Mouse (Mus musculus) liver, embryonic 16.5 days (tissue): ENCODE measurements around the gene Itpr1. TPM values are rescaled to one million over a fixed set of nuclear protein-coding genes. Genes with fewer than 3 reads are reported as not detected.

Experiments used
- ATAC-seq: fragments of 200-750 bp; cut with Nextera tagmentation; 2 replicates; pipeline ENCODE4 v1.8.0; 2017; ENCODE audit warnings: low read depth, mild to moderate bottlenecking, moderate number of reproducible peaks, moderate library complexity
- H3K27ac ChIP-seq: fragments of 300-500 bp; sonication (generic); 2 replicates; pipeline ENCODE4 v1.5.1; 2014; ENCODE audit warnings: mild to moderate bottlenecking, low read length
- H3K27me3 ChIP-seq: fragments of 300-500 bp; sonication (generic); 2 replicates; pipeline ENCODE4 v1.6.1; 2014; ENCODE audit warnings: low read depth, low read length, mixed read lengths; ENCODE audit not compliant: control insufficient read depth, insufficient read depth
- H3K36me3 ChIP-seq: fragments of 300-500 bp; sonication (generic); 2 replicates; pipeline ENCODE4 v1.6.1; 2014; ENCODE audit warnings: mild to moderate bottlenecking; ENCODE audit not compliant: control insufficient read depth, insufficient read depth
- H3K4me1 ChIP-seq: fragments of 300-500 bp; sonication (generic); 2 replicates; pipeline ENCODE4 v1.6.1; 2014; ENCODE audit warnings: low read depth, low read length, mixed read lengths; ENCODE audit not compliant: control insufficient read depth
- H3K4me2 ChIP-seq: fragments of 300-500 bp; sonication (generic); 2 replicates; pipeline ENCODE4 v1.6.1; 2014; ENCODE audit warnings: low read depth, low read length, mixed read lengths
- H3K4me3 ChIP-seq: fragments of 300-500 bp; sonication (generic); 2 replicates; pipeline ENCODE4 v1.5.1; 2014; ENCODE audit warnings: low read depth, mild to moderate bottlenecking, low read length
- H3K9ac ChIP-seq: fragments of 300-500 bp; sonication (generic); 2 replicates; pipeline ENCODE4 v1.6.1; 2014; ENCODE audit warnings: low read depth, low read length
- H3K9me3 ChIP-seq: fragments of 300-500 bp; sonication (generic); replicated peaks from 2 replicates; pipeline ENCODE4 v1.6.1; 2016; ENCODE audit warnings: low read length; ENCODE audit not compliant: control insufficient read depth
- WGBS: fragments of 180-500 bp; shearing (Covaris S2); extraction: QIAGEN DNeasy Blood & Tissue Kit; methylation state at CpG from one replicate; pipeline ENCODE4 v1.1.7; 2014; ENCODE audit not compliant: insufficient replicate concordance; 5-methylcytosine and 5-hydroxymethylcytosine counted together
- polyA plus RNA-seq: library from polyadenylated mRNA; unstranded; fragments of >200 nt; fragmentation: Nextera tagmentation; extraction: Ambion mirVana; gene quantifications from 2 replicates; pipeline ENCODE4 v1.2.1, GENCODE M21; 2015

The Itpr1 gene
- polyA plus RNA-seq, 1 experiment from 2014 or later = 2.9 TPM

- 68% methylated on average over 2 of the region's 2 CpGs for WGBS
- no peak for ATAC-seq
- no peaks in the 10 kb centered on the region for H3K36me3 ChIP-seq
- no peak overlapping the region for H3K27ac ChIP-seq
- no peaks in the 10 kb centered on the region for H3K27me3 ChIP-seq
- no peak overlapping the region for H3K9ac ChIP-seq
- no peaks in the 10 kb centered on the region for H3K4me1 ChIP-seq
- H3K9me3 ChIP-seq = no peaks in the 10 kb centered on the region
- no peak overlapping the region for H3K4me3 ChIP-seq
- H3K4me2 ChIP-seq = no peak overlapping the region
Observed at GRCm38 (mm10) chr6:108290978-108291377, 78.1 kb downstream of the Itpr1 start.

GRCm38 (mm10) chr6:108291556-108291955 is 78.7 kb downstream of the Itpr1 start:
- H3K4me1 ChIP-seq = no peaks in the 10 kb centered on the region
- 77% methylated on average over 3 of the region's 3 CpGs for WGBS

GRCm38 (mm10) chr6:108301856-108302255 is 89.0 kb downstream of the Itpr1 start:
- no peak for ATAC-seq
- H3K4me3 ChIP-seq = no peak overlapping the region
- peaks cover 4% of the 10 kb centered on the region for H3K4me1 ChIP-seq
- no peak overlapping the region for H3K27ac ChIP-seq
- 72% methylated on average over 5 of the region's 5 CpGs for WGBS
- no peak overlapping the region for H3K9ac ChIP-seq
- H3K9me3 ChIP-seq = no peaks in the 10 kb centered on the region
- no peaks in the 10 kb centered on the region for H3K27me3 ChIP-seq
- H3K4me2 ChIP-seq = no peak overlapping the region
- no peaks in the 10 kb centered on the region for H3K36me3 ChIP-seq

More at GRCm38 (mm10) chr6:108291556-108291955, 78.7 kb downstream of the Itpr1 start:
- ATAC-seq = no peak
- Histone ChIP-seq H3K36me3 (no peaks in the 10 kb centered on the region), H3K9ac (no peak overlapping the region), H3K27ac (no peak overlapping the region), H3K4me3 (no peak overlapping the region), H3K27me3 (no peaks in the 10 kb centered on the region), H3K4me2 (no peak overlapping the region), H3K9me3 (no peaks in the 10 kb centered on the region)

- Histone ChIP-seq H3K27me3 (no peaks in the 10 kb centered on the region), H3K27ac (no peak overlapping the region), H3K9me3 (no peaks in the 10 kb centered on the region), H3K4me2 (no peak overlapping the region), H3K9ac (no peak overlapping the region), H3K36me3 (no peaks in the 10 kb centered on the region), H3K4me3 (no peak overlapping the region), H3K4me1 (peaks cover 4% of the 10 kb centered on the region)
- WGBS = 65% methylated on average over 12 of the region's 12 CpGs
- no peak for ATAC-seq
Observed at GRCm38 (mm10) chr6:108303619-108304567, 91.0 kb downstream of the Itpr1 start.

- H3K9me3 ChIP-seq = no peaks in the 10 kb centered on the region
- no peaks in the 10 kb centered on the region for H3K36me3 ChIP-seq
- H3K27ac ChIP-seq = peak overlapping the region; percentile 45
- 0 out of 2 replicates have a peak overlapping the region, but pooled peaks have one; percentile 13 for H3K4me2 ChIP-seq
- no peak overlapping the region for H3K9ac ChIP-seq
- peak; percentile 50 for ATAC-seq
- peaks cover 4% of the 10 kb centered on the region for H3K4me1 ChIP-seq
- 48% methylated on average over 12 of the region's 12 CpGs for WGBS
- H3K4me3 ChIP-seq = no peak overlapping the region
- no peaks in the 10 kb centered on the region for H3K27me3 ChIP-seq
Observed at GRCm38 (mm10) chr6:108305171-108305779, 92.4 kb downstream of the Itpr1 start.

- peaks cover 4% of the 10 kb centered on the region for H3K4me1 ChIP-seq
- H3K4me3 ChIP-seq = 0 out of 2 replicates have a peak overlapping the region, but pooled peaks have one; percentile 3
- no peaks in the 10 kb centered on the region for H3K27me3 ChIP-seq
- 0 out of 2 replicates have a peak overlapping the region, but pooled peaks have one; percentile 10 for H3K27ac ChIP-seq
- no peaks in the 10 kb centered on the region for H3K36me3 ChIP-seq
- peak; percentile 40 for ATAC-seq
- no peaks in the 10 kb centered on the region for H3K9me3 ChIP-seq
- peak overlapping the region; percentile 40 for H3K4me2 ChIP-seq
- H3K9ac ChIP-seq = 0 out of 2 replicates have a peak overlapping the region, but pooled peaks have one; percentile 22
- 43% methylated on average over 11 of the region's 11 CpGs for WGBS
Observed at GRCm38 (mm10) chr6:108306240-108306639, 93.3 kb downstream of the Itpr1 start.

- peak overlapping the region; percentile 40 for H3K4me2 ChIP-seq
- H3K27ac ChIP-seq = peak overlapping the region; percentile 3
- ATAC-seq = peak; percentile 37
- H3K9ac ChIP-seq = no peak overlapping the region
- H3K27me3 ChIP-seq = no peaks in the 10 kb centered on the region
- WGBS = 11% methylated on average over 9 of the region's 9 CpGs
- H3K36me3 ChIP-seq = no peaks in the 10 kb centered on the region
- no peaks in the 10 kb centered on the region for H3K9me3 ChIP-seq
- H3K4me3 ChIP-seq = peak overlapping the region; percentile 32
- H3K4me1 ChIP-seq = peaks cover 4% of the 10 kb centered on the region
Observed at GRCm38 (mm10) chr6:108306910-108307584, 94.2 kb downstream of the Itpr1 start.

GRCm38 (mm10) chr6:108307770-108308169 is 94.9 kb downstream of the Itpr1 start:
- Histone ChIP-seq H3K4me3 (no peak overlapping the region), H3K9ac (no peak overlapping the region), H3K36me3 (no peaks in the 10 kb centered on the region), H3K9me3 (no peaks in the 10 kb centered on the region), H3K4me1 (peaks cover 4% of the 10 kb centered on the region), H3K27ac (no peak overlapping the region), H3K4me2 (peak overlapping the region; percentile 40), H3K27me3 (no peaks in the 10 kb centered on the region)
- WGBS = 83% methylated on average over 6 of the region's 6 CpGs
- no peak for ATAC-seq
